Mouse (Mus musculus) limb, embryonic 14.5 days (tissue): Measurements from ENCODE around the gene Kdm1b. TPM values are rescaled to one million over a fixed set of nuclear protein-coding genes. Genes with fewer than 3 reads are reported as not detected.
A peak's percentile ranks its signal among the peaks of the same experiment; 100 is the strongest.

Experiments used
- ATAC-seq: fragments of 200-750 bp; cut with Nextera tagmentation; 2 replicates; pipeline ENCODE4 v1.8.0; 2017; ENCODE audit warnings: low read depth, moderate number of reproducible peaks, moderate TSS enrichment; ENCODE audit not compliant: low FRiP score
- DNase-seq: peaks from one replicate; pipeline ENCODE4 v3.0.0-alpha.2; 2015; ENCODE audit warnings: low spot score
- H3K27ac ChIP-seq: fragments of 300-500 bp; sonication (generic); replicated peaks from 2 replicates; pipeline ENCODE4 v1.5.1; 2014; ENCODE audit warnings: low read depth, mild to moderate bottlenecking, low read length, moderate library complexity, mixed read lengths
- H3K27me3 ChIP-seq: fragments of 300-500 bp; sonication (generic); 2 replicates; pipeline ENCODE4 v1.6.1; 2014; ENCODE audit warnings: low read length, mixed read lengths; ENCODE audit not compliant: control insufficient read depth, insufficient read depth
- H3K36me3 ChIP-seq: fragments of 300-500 bp; sonication (generic); 2 replicates; pipeline ENCODE4 v1.6.1; 2014; ENCODE audit warnings: mild to moderate bottlenecking, low read length, moderate library complexity, mixed read lengths; ENCODE audit not compliant: control insufficient read depth, insufficient read depth
- H3K4me1 ChIP-seq: fragments of 300-500 bp; sonication (generic); 2 replicates; pipeline ENCODE4 v1.6.1; 2014; ENCODE audit warnings: antibody characterized with exemption, low read length, mixed read lengths; ENCODE audit not compliant: control insufficient read depth, insufficient read depth
- H3K4me2 ChIP-seq: fragments of 300-500 bp; sonication (generic); replicated peaks from 2 replicates; pipeline ENCODE4 v1.6.1; 2014; ENCODE audit warnings: low read depth, mild to moderate bottlenecking, low read length, moderate library complexity; ENCODE audit not compliant: severe bottlenecking
- H3K4me3 ChIP-seq: fragments of 300-500 bp; sonication (generic); replicated peaks from 2 replicates; pipeline ENCODE4 v1.5.1; 2014; ENCODE audit warnings: low read length
- H3K9ac ChIP-seq: fragments of 300-500 bp; sonication (generic); 2 replicates; pipeline ENCODE4 v1.6.1; 2014; ENCODE audit warnings: mild to moderate bottlenecking, low read depth, low read length, moderate library complexity; ENCODE audit not compliant: severe bottlenecking
- H3K9me3 ChIP-seq: fragments of 300-500 bp; sonication (generic); 2 replicates; pipeline ENCODE4 v1.6.1; 2016; ENCODE audit warnings: low read length; ENCODE audit not compliant: control insufficient read depth
- POLR2A ChIP-seq: fragments of 200-500 bp; IDR thresholded peaks from 2 replicates; pipeline ENCODE4 v1.8.0; 2012; ENCODE audit warnings: inconsistent platforms, mild to moderate bottlenecking, moderate library complexity, borderline replicate concordance; ENCODE audit not compliant: insufficient read depth, insufficient read length; ENCODE audit errors: extremely low read depth
- WGBS: fragments of 180-500 bp; shearing (Covaris S2); extraction: QIAGEN DNeasy Blood & Tissue Kit; methylation state at CpG from one replicate; pipeline ENCODE4 v1.1.7; 2014; 5-methylcytosine and 5-hydroxymethylcytosine counted together
- polyA plus RNA-seq, 2 experiments: library from polyadenylated mRNA; depleted of rRNA in 1 of 2; stranded (reverse) in 1 of 2; unstranded in 1 of 2; fragments of >200 nt; fragmentation: Nextera tagmentation in 1 of 2; extraction: Ambion mirVana in 1 of 2; gene quantifications; 2 replicates each; pipeline versions ENCODE4 v1.2.1 to v1.2.3; 2012 to 2014

Gene Kdm1b
- polyA plus RNA-seq, 2 experiments = 10.8 to 12.8 TPM

DNA sequence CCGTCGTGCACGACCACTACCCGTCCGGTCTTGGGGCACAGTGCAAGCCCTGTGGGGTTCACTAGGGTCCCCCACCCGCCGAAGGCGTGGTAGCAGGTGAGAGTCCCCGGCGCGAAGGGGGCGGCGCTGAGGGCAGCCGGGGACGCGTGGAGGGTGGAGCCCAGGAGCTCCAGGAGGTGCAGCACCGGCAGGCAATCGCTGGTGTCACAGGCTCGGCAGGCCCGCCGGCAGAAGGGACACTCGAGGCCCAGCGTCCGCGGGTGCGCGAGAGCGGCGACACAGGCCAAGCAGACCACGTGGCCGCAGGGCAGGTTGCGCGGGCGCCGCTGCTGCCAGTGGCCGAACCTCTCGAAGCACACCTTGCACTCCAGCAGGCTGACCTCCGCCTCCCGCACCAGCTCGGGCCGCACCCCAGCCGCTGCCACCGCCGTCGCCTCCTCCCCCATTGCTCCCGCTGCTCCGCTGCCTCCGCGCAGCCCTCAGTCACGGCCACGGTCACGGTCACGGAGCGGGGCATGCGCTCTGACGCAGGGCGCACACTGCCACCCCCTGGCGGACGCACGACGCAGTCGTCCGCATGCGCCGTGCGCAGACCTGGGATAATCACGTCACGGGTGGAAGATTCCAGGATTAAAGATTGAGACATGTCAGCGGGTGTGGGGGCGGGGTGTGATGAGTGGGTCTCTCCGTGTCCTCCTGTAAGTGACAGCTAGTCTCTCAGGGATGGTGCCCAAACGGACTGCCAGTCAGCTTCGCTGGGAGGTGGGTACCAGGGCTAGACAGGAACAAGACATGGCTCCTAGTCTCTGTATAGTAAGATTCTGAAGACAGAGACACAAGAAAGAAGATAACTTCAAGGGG is 28.7 kb upstream of the Kdm1b start, which contains the start of gene Nhlrc1:
Gene Nhlrc1, minus strand, starts transcription at position 517 of the 861 bp plus-strand sequence.
- WGBS = 11% methylated on average over 49 of the region's 73 CpGs
- H3K27ac ChIP-seq = no peak within 1 kb of the TSS
- peak; percentile 54 for DNase-seq
- no peaks in the 10 kb centered on the region for H3K36me3 ChIP-seq
- no peaks in the 10 kb centered on the region for H3K27me3 ChIP-seq
- H3K4me3 ChIP-seq = peak within 1 kb of the TSS; percentile 65
- TF ChIP-seq POLR2A = no peak
- peak; percentile 89 for ATAC-seq
- H3K4me1 ChIP-seq = peaks cover 8% of the 10 kb centered on the region; the same call in 1 of the 2 replicates
- H3K9me3 ChIP-seq = peaks cover 21% of the 10 kb centered on the region
- H3K9ac ChIP-seq = peak within 1 kb of the TSS; percentile 57
- H3K4me2 ChIP-seq = peak within 1 kb of the TSS; percentile 97

DNA sequence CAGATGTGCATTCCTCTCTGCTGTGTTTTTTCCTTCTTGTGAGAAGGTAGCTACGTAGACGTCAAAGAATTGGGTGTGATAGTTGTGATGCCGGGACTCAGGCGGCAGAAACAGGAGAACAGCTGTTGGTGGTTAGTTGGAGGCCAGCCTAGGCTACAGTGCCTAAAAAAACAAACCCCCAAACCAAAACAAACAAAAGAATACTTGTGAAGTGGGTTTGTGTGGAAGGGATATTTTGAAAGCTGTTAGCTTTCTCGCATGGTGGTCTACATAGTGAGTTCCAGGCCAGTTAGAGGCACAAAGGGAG is 28.2 kb upstream of the Kdm1b start:
- no peaks in the 10 kb centered on the region for H3K36me3 ChIP-seq
- no peak for TF ChIP-seq POLR2A
- H3K27me3 ChIP-seq = no peaks in the 10 kb centered on the region
- H3K4me2 ChIP-seq = peak overlapping the region; percentile 97
- H3K9me3 ChIP-seq = peaks cover 15% of the 10 kb centered on the region
- 73% methylated on average over 5 of the region's 5 CpGs for WGBS
- no peak overlapping the region for H3K9ac ChIP-seq
- H3K4me3 ChIP-seq = peak overlapping the region; percentile 65
- DNase-seq (no peak), ATAC-seq (no peak)
- no peak overlapping the region for H3K27ac ChIP-seq
- H3K4me1 ChIP-seq = peaks cover 8% of the 10 kb centered on the region; the same call in 1 of the 2 replicates

DNA sequence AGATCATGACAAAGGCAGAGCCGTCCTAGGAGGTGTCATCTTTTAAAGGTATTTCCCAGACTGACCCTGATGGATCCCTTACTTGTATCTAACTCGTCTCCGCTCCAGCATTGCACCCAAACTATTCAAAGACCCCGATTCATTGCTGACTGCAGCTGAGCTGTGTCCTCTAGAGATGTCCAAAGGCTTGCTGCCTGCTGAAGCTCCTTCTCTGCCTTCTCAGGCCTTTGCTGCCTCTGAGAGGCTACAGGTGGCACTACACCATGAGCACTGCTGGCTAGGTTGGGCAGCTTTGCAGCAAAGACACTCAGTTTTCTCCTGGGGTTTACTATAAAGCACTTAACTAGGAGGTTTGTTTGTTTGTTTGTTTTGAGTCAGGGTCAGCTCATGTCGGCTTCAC is 26.0 kb upstream of the Kdm1b start:
- Histone ChIP-seq H3K9ac (no peak overlapping the region), H3K27me3 (no peaks in the 10 kb centered on the region), H3K4me2 (no peak overlapping the region), H3K9me3 (no peaks in the 10 kb centered on the region), H3K36me3 (no peaks in the 10 kb centered on the region), H3K4me1 (peaks cover 11% of the 10 kb centered on the region), H3K27ac (no peak overlapping the region), H3K4me3 (no peak overlapping the region)
- no peak for TF ChIP-seq POLR2A
- peak; percentile 62; the same call in 1 of the 2 replicates for ATAC-seq
- DNase-seq = peak; percentile 39
- 51% methylated on average over 5 of the region's 5 CpGs for WGBS

- H3K9me3 ChIP-seq = no peaks in the 10 kb centered on the region
- TF ChIP-seq POLR2A = no peak
- ATAC-seq = no peak
Measured at GRCm38 (mm10) chr13:47019774-47020173, 23.5 kb upstream of the Kdm1b start.

DNA sequence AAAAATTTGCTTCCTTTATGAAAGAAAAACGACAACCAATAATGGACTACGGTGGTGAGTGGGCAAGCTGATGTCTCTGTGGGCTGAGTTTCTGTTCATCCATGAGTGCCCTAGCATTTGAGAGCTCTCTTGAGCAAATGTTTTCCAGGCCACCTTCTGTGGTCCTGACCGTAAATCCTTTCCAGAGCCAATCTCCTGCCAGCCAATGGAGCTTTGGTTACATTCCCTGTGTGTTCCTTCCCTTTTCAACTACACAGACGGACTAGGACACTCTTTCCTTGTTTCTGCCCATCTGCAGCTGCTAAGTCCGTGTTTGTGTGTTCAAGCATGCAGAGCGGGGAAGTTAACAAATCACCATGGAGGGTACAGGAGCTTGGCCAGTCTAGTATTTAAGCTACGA is 22.5 kb upstream of the Kdm1b start:
- H3K9ac ChIP-seq = no peak overlapping the region
- H3K4me2 ChIP-seq = no peak overlapping the region
- peaks cover 3% of the 10 kb centered on the region; the same call in 1 of the 2 replicates for H3K4me1 ChIP-seq
- 0 out of 2 replicates have a peak, but pooled peaks cover 4% of the 10 kb centered on the region for H3K36me3 ChIP-seq
- no peak overlapping the region for H3K27ac ChIP-seq
- TF ChIP-seq POLR2A = no peak
- DNase-seq (no peak), ATAC-seq (no peak)
- H3K9me3 ChIP-seq = no peaks in the 10 kb centered on the region
- no peak overlapping the region for H3K4me3 ChIP-seq
- 67% methylated on average over 7 of the region's 7 CpGs for WGBS
- no peaks in the 10 kb centered on the region for H3K27me3 ChIP-seq

More at GRCm38 (mm10) chr13:47019774-47020173, 23.5 kb upstream of the Kdm1b start:
- 0 out of 2 replicates have a peak, but pooled peaks cover 3% of the 10 kb centered on the region for H3K36me3 ChIP-seq
- H3K4me3 ChIP-seq = no peak overlapping the region
- no peak overlapping the region for H3K4me2 ChIP-seq
- H3K27me3 ChIP-seq = no peaks in the 10 kb centered on the region
- 84% methylated on average over 7 of the region's 7 CpGs for WGBS
- H3K9ac ChIP-seq = no peak overlapping the region
- no peak overlapping the region for H3K27ac ChIP-seq
- peaks cover 5% of the 10 kb centered on the region for H3K4me1 ChIP-seq
- DNase-seq = no peak
